Mouse (Mus musculus) bone marrow macrophage, adult 2 months (primary cell): ENCODE results near the gene Kctd19.

Source experiments
- CTCF ChIP-seq: IDR thresholded peaks from 2 replicates; pipeline ENCODE4 v1.5.1; 2012; ENCODE audit warnings: low read depth, mild to moderate bottlenecking, low read length, moderate library complexity
- POLR2A ChIP-seq: IDR thresholded peaks from 2 replicates; pipeline ENCODE4 v1.6.1; 2012; ENCODE audit warnings: mild to moderate bottlenecking, low read depth, low read length, borderline replicate concordance

DNA sequence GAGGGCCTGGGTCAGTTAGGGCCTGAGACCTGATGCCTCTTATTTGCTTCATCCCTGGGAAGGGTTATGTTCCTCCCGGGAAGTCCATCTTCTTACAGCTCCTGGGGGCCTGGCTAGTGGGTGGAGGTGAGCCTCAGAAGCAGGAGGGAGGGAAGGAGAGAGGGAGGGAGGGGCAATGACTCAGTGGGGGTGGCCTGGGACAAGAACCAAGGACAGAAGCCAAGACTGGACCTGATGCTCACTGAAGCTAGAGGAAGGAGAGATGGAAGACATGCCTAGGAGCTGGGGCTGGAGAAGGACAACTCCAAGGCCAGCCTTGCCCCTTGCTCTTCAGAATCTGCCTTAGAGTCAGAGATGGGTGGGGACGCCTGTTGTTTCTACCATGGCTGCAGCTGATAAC, 40.3 kb downstream of the Kctd19 start, which contains the start of gene Plekhg4:
- TF ChIP-seq CTCF = no peak
- no peak for TF ChIP-seq POLR2A
